Mouse (Mus musculus) Muller cell, postnatal 12 days (primary cell): ENCODE data around the gene Zfp580.
"Not testable (repeated sequence)": the region's sequence is repeated elsewhere in the genome, so short reads cannot be mapped to it uniquely, and the experiment has no call there.

Source experiments
- DNase-seq: peaks from one replicate; pipeline ENCODE4 v3.0.0-alpha.2; 2015; ENCODE audit errors: inconsistent ontology term

Gene Zfp580

GRCm38 (mm10) chr7:5064886-5065285 lies 13.5 kb downstream of the Zfp580 start:
- no peak for DNase-seq

GRCm38 (mm10) chr7:5073586-5073985 lies 22.2 kb downstream of the Zfp580 start:
- no peak for DNase-seq

GRCm38 (mm10) chr7:5074984-5075383 lies 23.6 kb downstream of the Zfp580 start:
- DNase-seq = no peak

- DNase-seq = no peak
Observed at GRCm38 (mm10) chr7:5076931-5077330, 25.6 kb downstream of the Zfp580 start.

- not testable (repeated sequence) for DNase-seq
Observed at GRCm38 (mm10) chr7:5079365-5080009, 28.1 kb downstream of the Zfp580 start.

- peak; percentile 95 for DNase-seq
Observed at GRCm38 (mm10) chr7:5080010-5080751, 28.8 kb downstream of the Zfp580 start, which contains the start of gene Epn1. Epn1 (plus strand) TSS chr7:5080235.

GRCm38 (mm10) chr7:5080815-5081214 lies 29.5 kb downstream of the Zfp580 start:
- peak; percentile 10 for DNase-seq

GRCm38 (mm10) chr7:5081241-5081640 lies 29.9 kb downstream of the Zfp580 start:
- no peak for DNase-seq

- no peak for DNase-seq
Observed at GRCm38 (mm10) chr7:5081939-5082338, 30.6 kb downstream of the Zfp580 start.

- no peak for DNase-seq
Observed at GRCm38 (mm10) chr7:5083325-5084105, 32.2 kb downstream of the Zfp580 start.

- DNase-seq = no peak
Observed at GRCm38 (mm10) chr7:5085512-5085911, 34.2 kb downstream of the Zfp580 start.

GRCm38 (mm10) chr7:5086921-5087440 lies 35.6 kb downstream of the Zfp580 start:
- DNase-seq = peak; percentile 51

- DNase-seq = peak; percentile 18
Observed at GRCm38 (mm10) chr7:5087886-5088285, 36.5 kb downstream of the Zfp580 start.

GRCm38 (mm10) chr7:5089853-5090252 lies 38.5 kb downstream of the Zfp580 start:
- no peak for DNase-seq

GRCm38 (mm10) chr7:5091008-5091728 lies 39.8 kb downstream of the Zfp580 start:
- no peak for DNase-seq

GRCm38 (mm10) chr7:5092381-5092780 lies 41.0 kb downstream of the Zfp580 start:
- no peak for DNase-seq

GRCm38 (mm10) chr7:5092831-5093510 lies 41.6 kb downstream of the Zfp580 start:
- no peak for DNase-seq

- DNase-seq = no peak
Observed at GRCm38 (mm10) chr7:5098769-5099168, 47.4 kb downstream of the Zfp580 start.

- no peak for DNase-seq
Observed at GRCm38 (mm10) chr7:5099796-5100195, 48.5 kb downstream of the Zfp580 start.

- DNase-seq = no peak
Observed at GRCm38 (mm10) chr7:5101066-5101663, 49.8 kb downstream of the Zfp580 start.
